Mouse (Mus musculus): ENCODE results near the gene Vasn.

Vasn gene

GRCm38 (mm10) chr16:4639831-4640237, at the start of gene Vasn, which contains the start of gene Dnaja3:
TSS of gene Vasn (plus strand) at chr16:4639941.
TSS of gene Dnaja3 (plus strand) at chr16:4639989.
- peak; percentile 85 to 88 for DNase-seq (ENCODE audit: low spot score in 2 of 2)

DNA sequence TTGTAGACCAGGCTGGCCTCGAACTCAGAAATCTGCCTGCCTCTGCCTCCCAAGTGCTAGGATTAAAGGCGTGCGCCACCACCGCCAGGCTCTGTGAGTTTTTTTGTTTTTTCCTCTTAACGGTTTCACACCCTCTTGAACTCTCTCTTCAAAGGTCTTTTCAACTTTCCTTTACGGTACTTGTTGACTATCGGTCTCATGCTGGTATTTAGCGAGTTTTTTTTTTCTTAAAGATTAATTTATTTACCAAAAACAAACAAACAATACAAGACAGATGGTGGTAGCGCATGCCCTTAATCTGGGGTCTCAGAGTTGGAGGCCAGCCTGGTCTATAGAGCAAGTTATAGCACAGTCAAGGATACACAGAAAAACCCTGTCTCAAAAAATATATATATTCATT, 49.5 kb upstream of the Vasn start:
- DNase-seq (ENCODE audit: low spot score in 2 of 2): no peak

- no peak for DNase-seq (ENCODE audit: low spot score in 2 of 2)
Observed at GRCm38 (mm10) chr16:4592909-4593875, 46.5 kb upstream of the Vasn start.

DNA sequence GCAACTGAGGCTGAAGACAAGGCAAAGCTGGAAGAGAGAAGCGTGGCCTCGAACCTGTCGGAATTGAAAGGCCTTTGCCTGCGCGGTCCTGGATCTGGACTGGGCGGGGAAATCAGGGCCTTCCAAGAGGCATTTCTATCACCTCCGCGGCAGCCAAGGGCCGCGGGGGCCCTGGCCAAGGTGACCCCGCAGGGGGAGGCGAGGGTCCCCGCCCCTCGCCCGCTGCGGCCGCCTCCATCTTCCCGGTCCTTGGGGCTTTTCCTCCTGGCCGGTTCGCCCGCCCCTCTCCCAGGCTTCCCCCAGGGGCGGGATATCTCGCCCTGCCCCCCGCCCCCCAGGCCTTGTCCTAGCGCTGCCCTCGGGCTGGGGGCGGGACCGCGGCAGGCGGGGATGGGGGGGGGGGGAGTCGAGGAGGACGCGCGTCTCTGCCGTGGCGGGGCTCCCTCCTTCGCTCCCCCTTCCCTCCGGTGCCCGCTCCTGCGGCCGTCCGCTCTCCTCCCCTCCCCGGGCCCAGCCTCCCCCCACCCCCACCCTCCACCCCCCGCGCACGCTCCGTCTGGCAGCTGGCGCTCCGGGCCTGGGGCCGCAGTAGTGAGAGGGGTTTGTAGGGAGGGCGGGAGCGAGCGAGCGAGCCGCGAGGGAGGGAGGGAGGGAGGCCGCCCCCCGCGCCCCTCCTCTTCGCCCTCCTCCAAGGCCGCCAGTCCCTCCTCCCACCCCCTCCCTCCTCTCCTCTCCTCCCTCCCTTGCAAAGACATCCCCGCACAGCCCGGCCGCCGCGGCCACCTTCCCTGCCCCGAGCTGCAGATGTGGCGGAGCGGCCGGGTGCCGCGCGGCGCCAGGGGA, 45.5 kb upstream of the Vasn start, which contains the start of gene Glis2:
Glis2 (plus strand) TSS at position 743 of the 843 bp plus-strand sequence.
- DNase-seq (ENCODE audit: low spot score in 2 of 2): no peak

DNA sequence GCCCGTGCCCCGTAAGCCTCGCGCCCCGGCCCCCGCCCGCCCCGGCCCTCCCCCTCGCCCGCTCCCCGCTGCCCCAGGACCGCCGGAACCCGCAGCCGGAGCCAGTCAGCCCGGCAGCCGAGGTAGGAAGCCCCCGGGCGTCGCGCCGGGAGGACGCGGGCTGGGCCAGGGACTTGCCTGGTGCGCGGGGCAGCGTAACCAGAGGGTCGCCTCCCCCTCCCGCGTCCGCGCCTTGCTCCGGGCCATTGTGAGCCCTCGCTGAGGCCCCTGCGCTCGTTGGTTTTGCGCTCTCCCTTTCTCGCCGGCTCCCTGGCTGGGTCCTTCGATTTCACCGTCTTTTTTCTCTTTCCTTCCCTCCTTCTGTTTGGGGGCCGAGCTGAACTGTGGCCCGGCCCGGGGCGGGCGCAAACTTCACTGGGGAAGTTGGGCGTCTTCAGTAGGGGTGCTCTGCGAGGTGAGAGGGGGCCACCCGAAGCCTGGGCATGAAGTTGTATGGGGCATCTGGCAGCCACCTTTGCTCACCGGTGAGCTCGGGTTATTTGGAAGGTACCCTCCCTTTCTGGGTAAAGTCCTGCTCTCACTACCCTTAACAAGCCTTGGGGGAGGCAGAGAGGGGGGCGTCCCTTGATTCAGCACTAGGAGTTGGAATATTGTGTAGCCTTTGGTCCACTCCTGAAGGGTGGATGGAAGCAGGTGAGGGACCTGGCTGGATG, 44.8 kb upstream of the Vasn start:
- no peak for DNase-seq (ENCODE audit: low spot score in 2 of 2)

DNA sequence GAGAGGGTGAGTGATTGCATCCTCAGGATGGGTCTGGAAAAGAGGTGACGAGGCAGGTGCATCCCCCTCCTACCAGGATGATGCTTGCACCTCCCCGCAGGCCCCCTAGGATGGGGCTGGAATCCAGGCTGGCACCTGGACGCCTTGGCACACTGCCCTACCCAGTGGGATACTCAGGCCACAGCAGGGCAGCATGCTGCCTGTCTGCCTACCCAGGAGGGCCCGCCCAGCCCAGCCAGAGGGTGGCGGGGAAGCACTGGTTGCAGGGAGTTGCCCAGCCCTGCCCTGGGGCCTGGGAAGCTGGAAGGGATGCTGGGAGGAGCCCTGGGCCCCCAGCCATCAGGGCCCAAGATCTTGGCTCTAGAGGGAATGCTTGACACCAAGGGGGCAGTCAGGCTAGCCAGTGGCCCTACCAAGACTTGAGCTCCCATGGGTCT, 44.2 kb upstream of the Vasn start:
- no peak for DNase-seq (ENCODE audit: low spot score in 2 of 2)

DNA sequence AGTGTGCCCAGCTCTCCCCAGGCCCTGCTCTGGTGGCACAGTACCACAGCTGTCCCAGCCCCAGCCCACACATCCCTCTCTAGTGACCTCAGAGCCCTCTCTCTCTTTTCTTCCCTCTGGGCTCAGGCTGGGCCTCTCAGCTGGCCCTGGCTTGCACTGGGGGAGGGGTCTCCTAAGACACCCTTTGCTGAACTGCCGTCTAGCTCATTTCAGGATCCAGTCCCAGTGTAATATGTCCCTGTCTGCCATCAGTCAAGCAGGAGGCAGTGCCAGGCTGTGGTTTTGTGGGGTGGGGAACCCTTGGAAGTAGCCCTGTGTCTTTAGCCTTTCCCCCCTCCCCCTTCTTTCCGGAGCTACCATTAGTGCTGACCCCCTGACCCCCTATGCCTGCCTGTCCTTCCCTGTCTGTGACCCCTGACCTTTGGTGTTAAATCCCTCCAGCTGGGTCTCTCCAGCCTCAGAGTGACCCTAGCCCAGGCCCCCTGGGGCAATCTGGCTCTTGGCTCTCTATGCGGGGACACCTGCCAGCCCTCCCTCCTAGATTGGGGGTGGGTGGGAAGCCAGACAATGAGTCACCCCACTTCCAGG, 43.5 kb upstream of the Vasn start:
- no peak for DNase-seq (ENCODE audit: low spot score in 2 of 2)

DNA sequence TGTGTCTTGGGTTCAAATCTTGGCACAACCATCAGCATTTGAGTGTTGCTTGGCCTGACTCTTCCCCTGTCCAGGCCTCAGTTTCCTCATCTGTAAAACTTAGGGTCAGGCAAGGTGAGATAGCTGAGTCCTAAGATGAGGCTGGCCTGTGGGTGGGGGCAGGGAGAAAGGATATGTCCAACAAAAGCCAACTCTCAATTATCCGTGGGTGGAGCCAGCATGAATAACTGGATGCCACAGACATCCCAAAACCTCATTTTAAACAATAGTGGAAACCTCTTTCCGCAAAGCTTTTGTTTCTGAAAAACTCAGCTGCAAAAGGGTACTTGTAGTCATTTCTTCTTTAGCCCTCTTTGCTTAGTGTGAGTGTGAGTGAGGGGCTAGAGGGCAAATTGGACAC, 42.9 kb upstream of the Vasn start:
- no peak for DNase-seq (ENCODE audit: low spot score in 2 of 2)

- DNase-seq (ENCODE audit: low spot score in 2 of 2): no peak
Observed at GRCm38 (mm10) chr16:4597296-4597695, 42.4 kb upstream of the Vasn start.

DNA sequence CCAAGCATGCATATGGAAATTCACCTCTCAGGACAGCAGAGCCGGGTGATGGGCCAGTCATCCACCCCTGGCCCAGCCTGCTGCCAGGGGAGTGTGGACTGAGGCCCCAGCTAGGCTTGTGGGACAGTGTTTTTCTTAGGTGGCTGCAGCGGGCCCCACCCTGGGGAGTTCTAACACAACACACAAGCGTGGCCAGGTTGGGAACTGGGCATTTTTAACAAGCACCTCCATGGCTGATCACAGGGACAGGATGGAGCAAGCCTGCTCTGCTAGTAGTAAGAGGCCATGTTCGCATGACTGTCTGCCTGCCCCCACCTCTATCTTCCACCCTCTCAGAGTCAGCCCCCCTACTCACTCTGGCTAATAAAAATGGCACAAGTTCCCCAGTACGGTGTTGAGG, 41.7 kb upstream of the Vasn start:
- no peak for DNase-seq (ENCODE audit: low spot score in 2 of 2)

DNA sequence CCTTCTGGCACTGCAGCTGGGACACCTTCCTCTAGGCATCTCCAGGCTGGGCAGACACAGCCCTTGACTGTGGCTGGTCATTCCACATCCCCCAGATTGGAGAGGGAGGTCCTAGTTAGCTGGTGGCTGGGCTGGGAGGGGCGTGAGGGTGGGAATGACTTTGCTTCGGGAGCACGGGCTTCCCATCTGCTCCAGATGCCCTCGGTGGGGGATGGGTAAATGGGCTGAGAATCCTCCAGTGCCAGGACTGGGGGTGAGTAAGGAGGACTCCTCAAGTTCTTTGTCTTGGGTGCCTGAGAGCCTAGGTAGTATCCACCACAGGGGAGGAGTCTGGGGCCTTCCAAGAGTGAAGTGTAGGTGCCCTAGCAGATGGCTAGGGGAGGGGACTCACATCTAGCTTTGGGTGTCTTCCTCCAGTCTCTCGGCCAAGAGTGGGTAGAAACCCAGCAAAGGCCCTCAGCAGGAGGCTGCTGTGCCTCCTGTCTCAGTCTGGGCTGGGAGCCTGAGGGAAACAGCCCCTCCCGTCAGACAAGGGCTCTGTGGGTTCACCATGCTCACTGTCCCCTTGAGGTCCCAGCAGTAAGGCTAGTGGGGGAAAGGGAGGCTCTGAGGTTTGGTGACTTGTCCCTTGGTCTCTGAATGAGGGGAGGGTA, 40.7 kb upstream of the Vasn start:
- no peak for DNase-seq (ENCODE audit: low spot score in 2 of 2)

- DNase-seq (ENCODE audit: low spot score in 2 of 2): no peak
Observed at GRCm38 (mm10) chr16:4599616-4600015, 40.1 kb upstream of the Vasn start.

GRCm38 (mm10) chr16:4600701-4601310, 38.9 kb upstream of the Vasn start:
- no peak for DNase-seq (ENCODE audit: low spot score in 2 of 2)

DNA sequence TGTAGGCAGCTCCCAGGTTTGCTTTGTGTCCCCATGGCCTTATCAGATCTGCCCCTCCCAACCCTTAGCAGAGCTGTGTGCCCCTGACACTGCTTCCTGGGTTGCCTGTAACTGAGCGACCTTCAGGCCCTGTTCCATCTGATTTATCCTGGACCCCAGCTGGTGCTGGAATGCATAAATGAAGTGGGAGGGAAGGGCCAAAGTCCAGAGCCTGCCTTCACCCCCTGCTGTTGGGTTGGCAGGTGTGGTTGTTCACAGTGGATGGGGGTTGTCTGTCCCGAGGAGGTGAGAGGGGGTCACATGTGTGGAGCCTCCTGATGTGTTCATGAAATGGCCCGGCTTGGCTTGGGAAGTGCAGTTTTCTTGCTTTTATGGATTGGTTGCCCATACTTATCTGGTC, 37.6 kb upstream of the Vasn start:
- DNase-seq (ENCODE audit: low spot score in 2 of 2): no peak

DNA sequence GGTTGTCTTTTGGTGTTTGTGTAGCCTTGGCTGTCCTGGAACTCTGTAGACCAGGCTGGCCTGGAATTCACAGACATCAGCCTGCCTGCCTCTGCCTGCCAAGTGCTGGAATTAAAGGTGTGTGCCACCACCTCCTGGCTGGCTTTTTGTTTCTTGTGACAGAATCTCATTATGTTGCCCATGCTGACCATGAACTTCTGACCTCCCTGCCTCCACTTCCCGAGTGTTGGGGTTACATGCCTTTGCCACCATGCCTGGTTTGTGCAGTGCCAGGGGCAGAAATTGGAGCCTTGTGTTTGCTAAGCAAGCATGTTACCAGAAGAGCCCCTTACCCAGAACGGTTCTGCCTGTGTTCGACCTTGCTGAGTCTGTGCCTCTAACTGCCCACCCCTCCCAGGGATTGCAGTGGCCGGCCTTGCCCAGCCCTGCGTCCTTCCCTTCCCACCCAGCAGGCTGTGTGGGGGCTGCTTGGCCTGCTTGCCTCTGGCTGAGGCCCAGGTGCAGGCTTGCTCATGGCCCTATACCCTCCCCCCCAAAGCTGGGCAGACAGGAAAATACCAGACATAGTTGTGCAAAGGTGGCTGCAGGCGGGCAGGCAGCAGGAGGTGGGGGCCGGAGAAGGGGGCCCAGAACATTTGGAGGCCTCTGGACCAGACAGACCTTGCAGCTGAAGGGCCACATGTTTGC, 36.8 kb upstream of the Vasn start:
- DNase-seq (ENCODE audit: low spot score in 2 of 2): no peak

- DNase-seq (ENCODE audit: low spot score in 2 of 2): no peak
Observed at GRCm38 (mm10) chr16:4603453-4603837, 36.3 kb upstream of the Vasn start.

GRCm38 (mm10) chr16:4604293-4604837, 35.4 kb upstream of the Vasn start:
- DNase-seq (ENCODE audit: low spot score in 2 of 2): no peak

DNA sequence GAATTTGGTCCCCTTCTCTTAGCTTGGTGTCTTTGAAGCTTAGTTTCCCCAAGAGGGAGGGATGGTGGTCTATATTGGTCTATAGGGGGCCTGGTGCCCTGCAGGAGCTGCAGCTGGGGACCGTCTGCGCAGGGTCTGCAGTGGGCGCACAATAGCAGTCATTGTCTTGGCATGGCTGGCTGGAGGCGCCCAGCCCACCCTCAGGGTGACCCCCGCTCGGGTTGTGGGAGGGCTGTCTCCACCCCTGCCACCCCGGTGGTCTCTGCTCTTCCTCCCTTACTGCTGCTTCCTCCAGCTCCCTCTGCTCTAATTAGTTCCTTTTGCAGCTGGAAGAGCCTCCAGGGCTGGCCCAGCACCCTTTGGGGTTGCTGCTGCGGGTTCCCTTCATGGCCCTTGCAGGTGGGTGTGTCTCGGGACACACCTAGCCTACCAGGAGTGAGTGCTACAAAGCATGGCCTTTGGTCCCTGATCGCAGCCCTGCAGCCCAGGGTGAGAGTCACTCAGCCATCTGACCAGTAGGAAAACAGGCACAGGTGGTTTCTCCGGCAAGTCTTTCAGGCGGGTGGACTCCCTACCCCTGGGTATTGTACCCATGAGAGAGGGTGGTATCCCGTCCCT, 34.1 kb upstream of the Vasn start:
- no peak for DNase-seq (ENCODE audit: low spot score in 2 of 2)

GRCm38 (mm10) chr16:4606431-4607084, 33.2 kb upstream of the Vasn start:
- DNase-seq (ENCODE audit: low spot score in 2 of 2): peak in 1 of 2 experiments; percentile 41

Data from spleen, postnatal 4 days (tissue).